Mouse (Mus musculus) lung, embryonic 15.5 days (tissue): ENCODE data around the gene Abhd14a. TPM values are rescaled to one million over a fixed set of nuclear protein-coding genes. Genes with fewer than 3 reads are reported as not detected.

ENCODE experiments used
- polyA plus RNA-seq: library from polyadenylated mRNA; unstranded; fragments of >200 nt; fragmentation: Nextera tagmentation; extraction: Ambion mirVana; gene quantifications from 2 replicates; pipeline ENCODE4 v1.2.1, GENCODE M21; 2015

Abhd14a gene
- polyA plus RNA-seq, 1 experiment from 2014 or later = 53.2 TPM

Other genes with a start within 250 kb of the Abhd14a start
- 60.4 and 62.8 TPM in 2 replicates for gene Ppm1m, start 247.9 kb downstream of the Abhd14a start, polyA plus RNA-seq
- 73.7 and 76.4 TPM in 2 replicates for gene Twf2, start 244.6 kb downstream of the Abhd14a start, polyA plus RNA-seq
- gene Tlr9, start 225.1 kb downstream of the Abhd14a start, polyA plus RNA-seq = 0.06 TPM in 1 of 2 replicates, not detected in the other
- 124 and 132 TPM in 2 replicates for gene Alas1, start 199.0 kb downstream of the Abhd14a start, polyA plus RNA-seq
- gene Poc1a, start 166.6 kb downstream of the Abhd14a start, polyA plus RNA-seq = 29.5 and 32.0 TPM in 2 replicates
- gene Dusp7, start 79.0 kb downstream of the Abhd14a start, polyA plus RNA-seq = 16.5 and 17.5 TPM in 2 replicates
- 988 and 1,033 TPM in 2 replicates for gene Rpl29, start 18.2 kb downstream of the Abhd14a start, polyA plus RNA-seq
- 31.6 and 32.6 TPM in 2 replicates for gene Acy1, start 9.4 kb downstream of the Abhd14a start, polyA plus RNA-seq
- gene Abhd14b, start 219 bp downstream of the Abhd14a start, polyA plus RNA-seq = 12.8 and 15.3 TPM in 2 replicates
- 80.6 and 87.8 TPM in 2 replicates for gene Pcbp4, start 5.6 kb upstream of the Abhd14a start, polyA plus RNA-seq
- 0.07 and 0.20 TPM in 2 replicates for gene Gpr62, start 18.3 kb upstream of the Abhd14a start, polyA plus RNA-seq
- gene Rrp9, start 28.3 kb upstream of the Abhd14a start, polyA plus RNA-seq = 48.7 and 50.7 TPM in 2 replicates
- 3.2 and 3.5 TPM in 2 replicates for gene Parp3, start 29.3 kb upstream of the Abhd14a start, polyA plus RNA-seq
- gene Iqcf1, start 52.3 kb upstream of the Abhd14a start, polyA plus RNA-seq = not detected in 2 replicates
- gene Iqcf5, start 66.9 kb upstream of the Abhd14a start, polyA plus RNA-seq = not detected in 2 replicates
- gene Iqcf3, start 114.0 kb upstream of the Abhd14a start, polyA plus RNA-seq = not detected in 2 replicates
- gene Iqcf4, start 123.3 kb upstream of the Abhd14a start, polyA plus RNA-seq = not detected in 2 replicates
- gene Iqcf6, start 178.9 kb upstream of the Abhd14a start, polyA plus RNA-seq = not detected in 2 replicates
- gene Grm2, start 208.4 kb upstream of the Abhd14a start, polyA plus RNA-seq = 0.25 TPM in 1 of 2 replicates, not detected in the other
- gene Tex264, start 238.2 kb upstream of the Abhd14a start, polyA plus RNA-seq = 42.5 and 44.6 TPM in 2 replicates